Mouse (Mus musculus) Muller cell, postnatal 12 days (primary cell): ENCODE data around the gene Zdhhc8.
A peak's percentile ranks its signal among the peaks of the same experiment; 100 is the strongest.
"Not testable (repeated sequence)": the region's sequence is repeated elsewhere in the genome, so short reads cannot be mapped to it uniquely, and the experiment has no call there.

ENCODE experiments used
- DNase-seq: peaks from one replicate; pipeline ENCODE4 v3.0.0-alpha.2; 2015; ENCODE audit errors: inconsistent ontology term

Zdhhc8 gene

DNA sequence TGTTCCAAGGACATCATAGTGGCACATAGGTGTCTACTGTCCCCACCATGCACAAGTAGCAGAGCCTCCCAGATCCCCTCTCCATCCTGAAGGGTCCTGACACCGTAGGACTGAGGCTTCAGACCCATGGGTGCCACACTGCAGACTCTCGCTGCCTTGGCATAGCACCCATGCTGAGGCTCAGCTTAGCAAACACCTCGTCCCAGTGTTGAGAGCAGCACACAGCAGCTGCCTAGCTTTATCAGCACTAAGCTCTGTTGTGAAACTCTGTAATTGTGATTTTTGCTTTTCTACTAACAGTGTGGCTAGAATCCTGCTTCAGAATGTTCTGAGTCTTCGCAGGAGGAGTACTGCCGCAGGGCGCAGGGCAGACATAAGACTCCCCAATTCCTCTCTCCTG is 37.1 kb downstream of the Zdhhc8 start:
- DNase-seq = no peak

DNA sequence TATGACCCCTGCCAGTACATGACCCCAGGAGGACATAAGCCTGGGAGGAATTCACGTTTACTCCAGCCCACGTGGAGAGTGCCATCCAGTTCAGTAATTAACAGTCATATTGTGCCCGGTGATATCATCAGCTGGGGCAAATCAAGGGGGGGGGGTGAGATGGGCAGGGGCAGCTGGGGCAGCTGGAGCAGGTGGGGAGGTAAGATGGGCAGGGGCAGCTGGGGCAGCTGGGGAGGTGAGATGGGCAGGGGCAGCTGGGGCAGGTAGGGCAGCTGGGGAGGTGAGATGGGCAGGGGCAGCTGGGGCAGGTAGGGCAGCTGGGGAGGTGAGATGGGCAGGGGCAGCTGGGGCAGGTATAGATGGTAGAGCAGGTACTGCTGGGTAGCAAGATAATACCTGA is 39.4 kb downstream of the Zdhhc8 start:
- not testable (repeated sequence) for DNase-seq

DNA sequence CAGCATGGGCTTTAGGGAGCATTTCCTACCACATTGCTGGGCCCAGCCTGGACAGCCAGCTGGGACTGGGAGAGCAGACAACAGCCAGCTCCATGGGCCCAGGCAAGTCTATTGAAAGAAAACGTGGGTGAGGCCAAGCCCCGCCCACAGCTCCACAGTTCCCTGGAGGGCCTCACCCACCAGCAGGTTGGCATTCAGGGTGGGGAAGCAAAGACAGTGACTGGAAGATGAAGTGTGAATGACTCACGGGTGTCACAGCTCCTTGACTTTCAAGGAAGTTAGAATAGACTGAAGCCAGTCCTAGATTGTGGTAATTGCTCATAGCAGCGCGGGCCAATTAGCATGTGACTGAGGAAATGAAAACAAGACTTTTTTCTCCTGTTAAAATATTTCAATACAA is 39.9 kb downstream of the Zdhhc8 start:
- peak; percentile 75 for DNase-seq

DNA sequence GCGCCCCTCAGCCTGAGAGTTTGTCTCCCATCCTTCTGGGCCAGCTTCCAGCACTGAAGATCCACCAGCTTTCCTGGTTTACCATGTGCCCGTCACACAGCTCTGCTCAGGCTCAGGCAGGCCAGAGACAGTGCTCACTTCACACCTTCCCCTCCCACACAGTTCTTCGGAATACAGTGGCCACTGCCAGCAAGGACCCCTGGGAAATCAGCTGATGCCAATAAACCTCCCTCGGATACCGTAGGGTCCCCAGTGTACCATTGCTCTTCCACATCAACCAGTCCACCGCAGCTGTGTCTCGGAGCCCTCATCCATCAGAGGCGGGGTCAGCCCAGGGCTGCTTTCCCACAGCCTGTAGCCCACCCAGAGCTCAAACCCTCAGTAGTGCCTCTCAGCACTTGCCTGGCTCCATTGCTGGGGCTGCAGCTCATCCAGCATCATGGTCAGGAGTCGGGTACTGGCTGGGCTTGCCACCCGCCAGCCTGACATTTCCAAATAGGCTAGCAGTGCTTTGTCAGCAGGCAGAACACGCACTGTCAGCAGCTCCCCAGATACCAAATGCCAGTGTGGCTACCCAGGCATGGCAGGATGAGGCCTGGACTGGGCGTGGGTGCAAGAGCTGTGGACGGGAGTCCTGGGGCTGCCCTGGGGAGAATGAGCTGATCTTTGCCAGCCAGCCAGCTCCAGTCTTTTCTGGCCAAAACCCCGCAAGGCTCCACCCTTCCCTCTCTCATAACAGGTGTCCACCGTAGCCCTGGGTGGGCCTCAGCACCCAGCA is 40.5 kb downstream of the Zdhhc8 start:
- DNase-seq = peak; percentile 57

DNA sequence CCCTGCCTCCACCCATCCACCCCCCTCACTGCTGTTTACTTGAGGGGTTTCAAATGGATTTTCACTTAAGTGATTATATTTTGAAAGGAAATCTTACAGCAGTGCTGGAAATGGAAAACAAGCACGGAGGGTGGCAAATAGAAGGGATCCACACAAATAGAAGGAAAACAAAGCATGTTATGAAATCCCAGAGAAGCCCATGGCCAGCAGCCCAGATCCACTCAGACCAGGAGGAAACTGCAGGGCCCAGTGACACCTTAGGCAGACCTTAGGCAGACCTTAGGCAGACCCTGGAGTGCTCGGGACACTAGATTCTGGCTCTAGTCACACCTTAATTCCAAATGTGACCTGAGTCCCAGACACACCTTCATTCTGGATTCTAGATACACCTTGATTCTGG is 43.9 kb downstream of the Zdhhc8 start:
- no peak for DNase-seq

DNA sequence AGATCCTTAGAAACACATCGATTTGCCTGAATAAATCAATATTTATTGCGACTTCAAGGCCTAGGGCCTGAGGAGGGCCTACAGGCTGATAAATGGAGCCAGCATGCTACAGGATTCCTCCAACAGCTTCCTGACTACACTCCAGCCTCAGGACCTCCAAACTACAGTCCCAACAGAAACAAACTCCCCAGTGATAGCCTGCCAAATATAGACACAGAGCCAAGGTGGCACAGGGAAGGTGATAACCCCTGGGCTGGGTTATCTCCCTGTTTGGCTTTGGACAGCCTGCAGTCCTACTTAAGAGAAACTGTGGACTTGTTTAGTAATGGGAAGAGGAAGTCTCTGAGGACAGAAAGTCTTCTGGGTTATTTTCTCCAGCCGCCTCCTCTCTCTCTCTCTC is 47.7 kb downstream of the Zdhhc8 start:
- no peak for DNase-seq

DNA sequence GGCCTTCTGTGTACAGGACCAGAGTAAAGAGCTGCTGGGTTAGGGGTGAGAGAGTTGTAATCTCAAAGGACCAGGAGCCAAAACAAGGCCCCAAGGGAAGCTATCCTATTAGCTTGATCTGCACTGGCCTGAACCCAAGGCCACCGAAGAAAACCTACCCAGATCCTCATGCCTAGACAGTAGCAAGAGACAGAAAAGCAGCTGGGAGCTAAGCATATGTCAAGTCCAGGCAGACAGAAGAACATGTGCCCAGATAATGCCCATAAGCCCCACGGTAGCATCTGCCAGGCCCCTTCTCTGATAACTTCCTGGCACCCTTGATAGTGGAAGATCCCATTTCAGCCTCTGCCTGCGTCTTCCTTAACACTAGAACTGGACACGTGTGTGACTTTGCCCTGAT is 48.1 kb downstream of the Zdhhc8 start:
- DNase-seq = no peak

DNA sequence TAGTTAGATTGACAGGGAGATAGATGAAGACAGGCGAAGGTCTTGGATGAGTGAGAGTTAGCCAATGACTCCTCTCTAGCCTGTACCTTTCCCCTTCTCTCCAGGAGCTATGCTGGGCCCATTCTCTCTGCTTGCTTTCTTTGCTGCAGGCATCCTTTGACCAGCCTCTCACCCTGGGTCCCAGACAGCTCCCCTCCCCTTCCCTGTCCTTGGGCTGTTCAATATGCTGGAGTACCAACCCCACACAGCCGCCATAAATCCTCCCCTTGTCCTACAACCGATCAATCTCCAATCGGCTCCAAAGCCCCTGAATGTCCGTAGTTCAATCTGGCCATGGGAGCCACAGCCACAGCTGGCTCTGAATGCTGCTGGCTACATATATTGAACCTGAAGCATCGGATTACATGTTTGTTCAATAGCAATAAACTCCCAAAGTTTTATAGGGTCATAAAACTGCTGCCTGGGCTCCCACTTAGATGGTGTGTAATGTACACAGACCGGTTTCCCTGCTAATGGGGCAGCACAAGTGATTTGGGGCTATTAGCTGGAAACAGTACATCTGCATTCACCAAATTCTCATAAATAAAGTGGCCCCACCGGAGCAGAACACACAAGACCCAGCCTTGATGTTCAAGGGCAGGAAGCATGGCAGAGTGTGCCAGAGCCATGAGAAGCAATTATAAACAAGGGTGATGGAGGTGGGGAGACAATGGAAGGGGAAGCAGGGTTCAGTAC is 49.1 kb downstream of the Zdhhc8 start:
- DNase-seq = no peak

DNA sequence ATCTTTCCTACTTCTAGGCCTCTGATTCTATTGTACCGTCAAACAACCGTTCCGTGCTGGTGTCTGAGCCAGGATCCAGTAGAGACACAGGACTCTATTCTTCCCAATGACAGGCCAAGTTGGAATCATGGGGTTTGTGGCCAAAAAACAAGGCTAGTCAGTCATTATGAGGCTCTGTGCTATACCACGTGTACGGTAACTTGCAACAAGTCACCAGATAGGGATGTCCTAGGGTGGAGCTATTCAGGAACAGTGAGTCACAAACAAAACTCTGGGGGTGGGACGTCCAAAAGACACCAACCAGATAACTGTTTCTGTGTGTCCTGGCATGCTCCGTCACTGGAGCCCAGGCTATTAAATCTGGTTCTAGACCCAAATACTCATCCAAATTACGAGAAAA is 52.2 kb downstream of the Zdhhc8 start:
- peak; percentile 48 for DNase-seq

DNA sequence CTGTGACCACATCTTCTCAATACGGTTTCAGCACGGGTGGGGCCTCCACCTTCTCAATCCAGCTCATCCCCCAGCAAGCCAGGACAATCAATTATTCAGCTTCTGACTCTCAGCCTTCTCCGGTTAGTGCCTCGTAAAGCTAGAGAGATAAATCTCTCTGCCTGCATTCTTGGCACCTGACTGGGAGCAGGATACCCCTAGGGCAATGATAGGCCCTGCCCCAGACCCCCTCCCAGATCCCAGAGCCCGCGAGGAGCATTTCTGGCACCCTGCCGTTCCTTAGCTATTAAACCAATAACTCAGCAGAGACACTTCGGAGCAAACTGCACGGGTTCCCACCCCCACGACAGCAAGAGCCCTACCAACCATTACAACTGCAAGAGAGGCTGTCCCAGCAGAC is 53.5 kb downstream of the Zdhhc8 start:
- DNase-seq = no peak

DNA sequence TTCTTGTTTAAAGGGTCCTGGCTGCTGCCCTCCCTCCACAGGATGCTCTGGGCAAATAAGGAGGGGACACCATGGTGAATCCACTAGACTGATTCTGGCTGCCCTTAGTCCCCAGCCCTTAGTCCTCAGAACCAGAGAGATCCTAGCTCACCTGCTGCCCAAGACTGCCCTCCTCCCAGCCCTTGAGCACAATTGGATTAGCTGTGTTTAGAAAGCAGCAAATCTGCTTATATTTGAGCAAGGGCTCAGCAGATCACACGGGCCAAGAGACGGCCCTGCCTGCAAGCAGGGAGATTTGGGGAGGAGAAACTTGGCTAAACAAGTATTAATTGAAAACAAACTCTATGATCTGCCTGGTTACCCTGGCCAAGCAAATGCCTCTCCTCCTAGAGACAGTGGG is 55.3 kb downstream of the Zdhhc8 start:
- DNase-seq = no peak

DNA sequence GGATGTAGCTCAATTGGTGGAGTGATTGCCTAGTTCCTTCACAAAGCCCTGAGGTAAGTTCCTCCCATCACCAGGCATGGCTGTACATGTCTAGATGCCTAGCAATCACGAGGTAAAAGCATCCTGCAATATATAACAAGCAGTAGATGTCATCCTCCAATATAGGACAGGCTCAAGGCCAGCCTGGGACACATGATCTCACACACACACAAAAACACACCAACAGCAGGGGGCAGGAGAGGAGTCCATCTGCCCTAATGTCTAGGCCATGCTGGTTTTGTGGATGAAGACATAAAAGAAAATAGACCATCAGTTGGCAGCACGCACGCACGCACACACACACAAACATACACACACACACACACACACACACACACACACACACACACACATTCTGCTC is 58.2 kb downstream of the Zdhhc8 start:
- no peak for DNase-seq

DNA sequence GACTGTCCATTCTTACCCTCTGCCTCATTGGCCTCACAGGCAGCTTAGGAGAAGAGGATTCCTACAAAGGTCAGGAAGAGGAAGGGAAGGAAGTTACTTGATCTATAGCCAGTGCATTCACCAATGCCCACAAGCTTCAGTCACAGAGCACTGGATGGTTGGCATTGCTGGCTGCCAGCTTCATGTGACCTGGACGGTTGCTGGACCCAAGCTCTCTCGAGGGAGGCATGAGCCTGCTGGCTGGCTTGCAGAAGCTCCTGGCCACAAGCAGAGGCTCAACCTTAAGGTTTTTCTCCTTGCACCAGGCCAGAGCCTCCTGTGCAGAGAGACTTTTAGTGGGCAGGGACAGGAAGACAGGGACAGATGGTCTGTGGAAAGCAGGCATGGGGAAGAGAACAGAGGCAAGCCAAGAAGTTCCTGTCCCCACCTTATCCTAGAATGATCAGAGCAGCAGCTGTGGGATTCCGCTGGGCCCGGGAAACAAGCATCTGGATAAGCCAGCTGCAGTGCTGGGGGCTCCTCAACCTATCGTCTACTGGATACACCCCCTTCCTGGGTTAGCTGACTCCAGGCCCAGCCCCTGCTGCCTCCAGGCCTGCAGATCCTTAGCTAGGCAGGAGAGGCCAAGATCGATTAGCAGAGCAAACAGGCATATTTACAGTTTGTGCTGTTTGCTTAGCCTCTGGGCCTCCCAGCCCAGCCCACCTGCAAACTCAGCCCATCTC is 59.0 kb downstream of the Zdhhc8 start:
- DNase-seq = no peak

DNA sequence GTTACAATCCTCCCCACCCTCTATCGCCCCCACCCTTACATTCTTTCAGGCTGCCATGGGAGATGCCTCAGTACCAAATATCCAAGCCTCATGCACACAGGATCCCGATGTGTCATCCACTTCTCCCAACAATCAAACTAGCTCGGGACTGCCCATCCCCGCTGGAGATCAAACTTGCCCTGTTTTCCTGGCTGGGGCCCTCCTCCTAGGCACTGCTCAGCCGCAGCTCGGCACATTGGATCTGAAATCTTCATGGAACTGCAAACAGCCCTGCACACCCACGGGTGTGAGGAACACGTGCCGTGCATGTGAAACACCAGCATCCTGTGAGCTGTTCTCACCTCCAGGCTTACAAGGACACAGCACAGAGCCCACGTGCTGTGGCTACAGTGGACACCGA is 61.1 kb downstream of the Zdhhc8 start:
- no peak for DNase-seq

DNA sequence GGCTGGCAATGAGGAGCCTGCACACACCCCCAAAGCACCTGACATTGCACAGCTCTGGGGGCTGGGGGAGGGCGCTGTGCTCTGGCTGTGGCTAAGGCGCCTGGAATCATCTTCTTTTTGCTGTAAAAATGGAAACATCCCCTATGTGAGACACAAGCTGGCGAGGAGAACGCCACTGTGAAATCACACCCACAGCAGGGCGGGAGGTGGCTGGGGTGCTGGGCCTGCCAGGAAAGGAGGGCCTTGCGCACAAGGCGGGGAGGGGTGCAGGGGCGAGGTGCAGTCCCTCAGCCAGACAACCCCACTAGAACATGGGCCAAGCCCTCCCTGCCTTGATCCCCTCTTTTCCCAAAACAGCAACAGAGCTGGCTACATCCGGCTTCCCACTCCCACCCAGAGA is 61.7 kb downstream of the Zdhhc8 start:
- no peak for DNase-seq

DNA sequence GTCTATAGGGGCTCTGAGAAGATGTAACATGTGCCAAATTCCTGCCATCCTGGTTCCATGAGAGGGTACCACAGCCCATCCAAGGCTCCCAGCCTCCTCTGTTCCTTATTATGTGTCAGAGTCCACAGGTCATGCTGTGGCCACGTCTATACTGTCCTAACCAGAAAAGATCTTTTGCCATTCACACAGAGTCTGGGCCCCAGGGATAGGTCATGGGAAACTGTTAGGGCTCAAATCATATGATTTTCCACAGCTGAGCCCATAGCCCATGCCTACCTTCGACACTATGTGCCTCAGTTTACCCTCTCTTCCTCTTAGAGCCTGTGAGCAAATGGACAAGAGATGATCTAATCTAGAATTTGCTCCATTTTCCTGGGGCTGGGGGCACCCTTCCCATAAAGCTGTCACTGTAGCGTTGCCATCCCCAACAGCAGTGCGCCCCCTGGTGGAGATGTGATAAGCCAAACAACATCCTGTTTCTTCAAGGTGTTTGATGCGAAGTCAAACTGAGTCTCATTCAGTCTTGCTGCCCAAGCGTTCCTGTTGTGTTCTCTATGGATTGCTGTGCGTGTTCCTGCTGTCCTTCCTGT is 62.6 kb downstream of the Zdhhc8 start:
- peak; percentile 50 for DNase-seq
